12 mouse cellular contexts compared by ENCODE assay signal in genomic region chr8:114342276-114342675, GRCm38 (mm10).
A peak's percentile ranks its signal among the peaks of the same experiment; 100 is the strongest.
DNase-seq lines count a peak whose midpoint lies in the region; ATAC-seq and TF ChIP-seq lines count a peak whose summit lies in the region.
"Had no signal": no experiment of that assay in that cellular context is flagged by ENCODE, and none has a peak within 500 bp of the region (broad histone marks: within the 10 kb centered on the region; RNA-seq: fewer than 3 reads in every experiment).

No protein-coding gene starts in this region.

- TF ChIP-seq CTCF in cerebellum, adult 2 months (IDR thresholded peaks at IDR 0.05; ENCODE audit: borderline replicate concordance, insufficient read depth, low read depth, low read length), result peak; percentile 44
- TF ChIP-seq CTCF in stomach, postnatal 0 days (IDR thresholded peaks at IDR 0.05; ENCODE audit: low read depth), result peak; percentile 45

- no peaks in the 10 kb centered on the region for H3K9me3 ChIP-seq in stomach, postnatal 0 days (ENCODE audit: control insufficient read depth, low read length)

- H3K27ac ChIP-seq in cerebellum, adult 2 months (ENCODE audit: insufficient read depth, low read length), result no peak overlapping the region
- no peak overlapping the region for H3K27ac ChIP-seq in stomach, postnatal 0 days (replicated peaks)

- H3K36me3 ChIP-seq in stomach, postnatal 0 days (ENCODE audit: control insufficient read depth, insufficient read depth, low read length), result no peaks in the 10 kb centered on the region

- no peak overlapping the region for H3K4me2 ChIP-seq in stomach, postnatal 0 days (replicated peaks; ENCODE audit: low read depth)

- 77% methylated on average over 5 of the region's 5 CpGs for WGBS in cerebellum, adult 2 months
- WGBS in stomach, postnatal 0 days, result 56% methylated on average over 5 of the region's 5 CpGs

- H3K9ac ChIP-seq in stomach, postnatal 0 days (ENCODE audit: low read length), result no peak overlapping the region

- H3K27me3 ChIP-seq in cerebellum, adult 2 months (ENCODE audit: control insufficient read depth, insufficient read depth, low read length), result no peaks in the 10 kb centered on the region
- H3K27me3 ChIP-seq in stomach, postnatal 0 days (ENCODE audit: control insufficient read depth, insufficient read depth, low read length), result no peaks in the 10 kb centered on the region

- H3K4me3 ChIP-seq in cerebellum, adult 2 months (replicated peaks; ENCODE audit: insufficient read depth, low read depth, low read length), result no peak overlapping the region
- no peak overlapping the region for H3K4me3 ChIP-seq in stomach, postnatal 0 days (ENCODE audit: low read depth, low read length)

- ATAC-seq in stomach, postnatal 0 days (ENCODE audit: low FRiP score, low TSS enrichment), result no peak

- H3K4me1 ChIP-seq in cerebellum, adult 2 months (ENCODE audit: control insufficient read depth, insufficient read depth, low read length), result peaks cover 6% of the 10 kb centered on the region; the same call in 1 of the 2 replicates
- no peaks in the 10 kb centered on the region for H3K4me1 ChIP-seq in stomach, postnatal 0 days (replicated peaks; ENCODE audit: control insufficient read depth, insufficient read depth)

- no peak for TF ChIP-seq EP300 in stomach, postnatal 0 days (optimal IDR thresholded peaks at IDR 0.05)

- no peak for DNase-seq in cerebellum, adult 2 months
- no peak for DNase-seq in cerebellum, postnatal 36 days
- DNase-seq in kidney, postnatal 4 days, result peak; percentile 7 to 8
- no peak for DNase-seq in kidney, adult 8-10 months
- DNase-seq in thymus, postnatal 25 days, result peak; percentile 1
- DNase-seq in thymus, postnatal 10 days (ENCODE audit: low spot score in 2 of 2), result no peak
- no peak for DNase-seq in stomach, postnatal 0 days (ENCODE audit: low spot score)
- no peak for DNase-seq in urinary bladder, postnatal 4 days (ENCODE audit: low spot score in 2 of 2)
- DNase-seq: cerebellum, adult 8-10 months; gastrocnemius, postnatal 36 days; lung, postnatal 10 days; retina, postnatal 1 day had no signal

- TF ChIP-seq POLR2A in cerebellum, adult 2 months (IDR thresholded peaks at IDR 0.05; ENCODE audit: borderline replicate concordance, insufficient read depth, low read length), result no peak

Comparison
In these comparisons a context has a peak if more than half of its experiments do, and no peak if none do; other contexts are left out.
1. DNase-seq: peak in kidney, postnatal 4 days (2 of 2) and thymus, postnatal 25 days (single experiment); none in cerebellum, adult 2 months (0 of 2), cerebellum, postnatal 36 days (0 of 2), kidney, adult 8-10 months (0 of 2), thymus, postnatal 10 days (0 of 2), stomach, postnatal 0 days (single experiment) and urinary bladder, postnatal 4 days (0 of 2).